Mouse (Mus musculus) hindbrain, embryonic 13.5 days (tissue): Measurements from ENCODE around the gene Naa16. TPM values are rescaled to one million over a fixed set of nuclear protein-coding genes. Genes with fewer than 3 reads are reported as not detected.

Experiments used
- ATAC-seq: fragments of 200-750 bp; cut with Nextera tagmentation; 2 replicates; pipeline ENCODE4 v1.8.0; 2017; ENCODE audit warnings: moderate TSS enrichment; ENCODE audit not compliant: low FRiP score
- H3K27ac ChIP-seq: fragments of 300-500 bp; sonication (generic); 2 replicates; pipeline ENCODE4 v1.5.1; 2015; ENCODE audit warnings: inconsistent platforms, mild to moderate bottlenecking, moderate library complexity
- H3K27me3 ChIP-seq: fragments of 300-500 bp; sonication (generic); 2 replicates; pipeline ENCODE4 v1.6.1; 2015; ENCODE audit warnings: mild to moderate bottlenecking, inconsistent platforms
- H3K36me3 ChIP-seq: fragments of 300-500 bp; sonication (generic); 2 replicates; pipeline ENCODE4 v1.6.1; 2015; ENCODE audit warnings: mild to moderate bottlenecking, inconsistent platforms
- H3K4me1 ChIP-seq: fragments of 300-500 bp; sonication (generic); replicated peaks from 2 replicates; pipeline ENCODE4 v1.6.1; 2015; ENCODE audit warnings: inconsistent platforms
- H3K4me2 ChIP-seq: fragments of 300-500 bp; sonication (generic); 2 replicates; pipeline ENCODE4 v1.6.1; 2015; ENCODE audit warnings: inconsistent platforms, mild to moderate bottlenecking, moderate library complexity
- H3K4me3 ChIP-seq: fragments of 300-500 bp; sonication (generic); 2 replicates; pipeline ENCODE4 v1.5.1; 2015; ENCODE audit warnings: mild to moderate bottlenecking, inconsistent platforms
- H3K9ac ChIP-seq: fragments of 300-500 bp; sonication (generic); 2 replicates; pipeline ENCODE4 v1.6.1; 2015; ENCODE audit warnings: mild to moderate bottlenecking, inconsistent platforms
- H3K9me3 ChIP-seq: fragments of 300-500 bp; sonication (generic); 2 replicates; pipeline ENCODE4 v1.6.1; 2016; ENCODE audit warnings: inconsistent platforms
- WGBS: fragments of 180-500 bp; shearing (Covaris S2); methylation state at CpG from one replicate; pipeline ENCODE4 v1.1.7; 2015; 5-methylcytosine and 5-hydroxymethylcytosine counted together
- polyA plus RNA-seq: library from polyadenylated mRNA; unstranded; fragments of >200 nt; fragmentation: Nextera tagmentation; extraction: Ambion mirVana; gene quantifications from 2 replicates; pipeline ENCODE4 v1.2.1, GENCODE M21; 2015

The Naa16 gene
- polyA plus RNA-seq, 1 experiment from 2014 or later = 22.9 TPM

GRCm38 (mm10) chr14:79304873-79305464, 85.6 kb downstream of the Naa16 start:
- Histone ChIP-seq H3K4me3 (no peak overlapping the region), H3K36me3 (no peaks in the 10 kb centered on the region), H3K9me3 (no peaks in the 10 kb centered on the region), H3K27ac (no peak overlapping the region), H3K27me3 (peaks cover 31% of the 10 kb centered on the region), H3K9ac (no peak overlapping the region), H3K4me2 (no peak overlapping the region), H3K4me1 (peaks cover 19% of the 10 kb centered on the region)
- ATAC-seq = no peak
- 88% methylated on average over 6 of the region's 6 CpGs for WGBS

DNA sequence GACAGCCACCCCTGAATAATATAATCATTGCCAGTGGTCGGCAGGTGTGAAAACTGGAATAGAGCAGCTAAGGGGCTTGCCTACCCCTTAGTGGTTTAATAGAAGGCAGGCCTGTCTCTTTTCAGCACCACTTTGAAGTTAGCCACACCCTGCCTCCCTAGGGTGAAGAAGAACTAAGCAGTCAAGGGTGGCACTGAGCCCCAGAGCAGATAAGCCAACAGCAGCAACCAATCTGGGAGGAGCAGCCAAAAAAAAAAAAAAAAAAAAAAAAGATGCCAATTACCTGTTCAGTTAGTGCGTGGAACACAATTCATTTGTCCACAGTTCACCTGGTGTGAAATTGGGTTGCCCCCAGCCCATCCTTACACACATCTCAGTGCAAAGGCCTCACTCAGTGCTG, 87.4 kb downstream of the Naa16 start:
- Histone ChIP-seq H3K9me3 (no peaks in the 10 kb centered on the region), H3K4me2 (no peak overlapping the region), H3K27ac (no peak overlapping the region), H3K4me3 (no peak overlapping the region), H3K27me3 (peaks cover 46% of the 10 kb centered on the region), H3K36me3 (no peaks in the 10 kb centered on the region), H3K4me1 (peaks cover 16% of the 10 kb centered on the region), H3K9ac (no peak overlapping the region)
- 84% methylated on average over 2 of the region's 2 CpGs for WGBS
- ATAC-seq = no peak

- peaks cover 46% of the 10 kb centered on the region for H3K27me3 ChIP-seq
- no peak within 1 kb of the TSS for H3K27ac ChIP-seq
- WGBS = under 1% methylated on average over 32 of the region's 34 CpGs
Measured at GRCm38 (mm10) chr14:79301466-79301875, 89.1 kb downstream of the Naa16 start, which contains the start of gene Rgcc. Gene Rgcc (minus strand): TSS chr14:79301645.

DNA sequence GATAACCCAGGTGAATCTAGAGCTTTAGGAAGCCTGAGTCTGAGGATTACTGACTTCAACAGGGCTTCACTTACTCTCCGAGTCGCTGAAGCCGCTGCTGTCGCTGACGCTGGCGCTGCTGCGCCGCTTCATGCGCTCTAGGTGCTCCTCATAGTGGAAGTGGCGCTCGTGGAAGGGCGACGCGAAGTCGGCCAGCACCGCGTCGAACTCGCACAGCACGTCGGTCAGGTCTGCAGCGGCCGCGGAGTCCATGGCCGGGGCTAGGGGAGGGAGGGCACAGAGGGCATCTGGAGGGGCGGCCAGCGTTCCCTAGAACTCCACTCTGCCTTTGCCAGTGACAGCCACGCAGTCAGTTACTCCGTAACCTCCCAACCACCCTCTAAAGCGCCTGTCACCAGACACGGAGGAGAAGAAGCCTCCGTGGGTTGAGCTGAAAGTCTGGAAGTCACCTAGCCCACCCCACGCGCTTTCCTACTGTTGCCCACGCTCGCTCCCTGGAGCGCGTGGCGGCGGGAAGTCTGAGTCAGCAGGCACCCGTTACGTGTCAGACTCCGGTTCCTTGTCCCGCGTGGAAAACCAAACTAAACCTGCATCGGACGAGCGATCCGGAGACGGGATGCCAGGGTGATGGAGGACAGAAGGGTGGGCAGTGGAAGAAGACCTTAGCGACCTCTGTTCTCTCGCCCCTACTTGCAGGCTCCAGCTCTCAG, 89.8 kb downstream of the Naa16 start:
- peak overlapping the region; percentile 58 for H3K4me3 ChIP-seq
- H3K27me3 ChIP-seq = peaks cover 46% of the 10 kb centered on the region
- H3K4me2 ChIP-seq = peak overlapping the region; percentile 99
- WGBS = 2% methylated on average over 52 of the region's 52 CpGs
- peak; percentile 46 for ATAC-seq
- peak overlapping the region; percentile 74 for H3K9ac ChIP-seq
- no peaks in the 10 kb centered on the region for H3K9me3 ChIP-seq
- H3K4me1 ChIP-seq = peaks cover 22% of the 10 kb centered on the region
- no peaks in the 10 kb centered on the region for H3K36me3 ChIP-seq
- H3K27ac ChIP-seq = no peak overlapping the region

More at GRCm38 (mm10) chr14:79301466-79301875, 89.1 kb downstream of the Naa16 start, which contains the start of gene Rgcc:
- peak; percentile 96 for ATAC-seq
- Histone ChIP-seq H3K4me3 (peak within 1 kb of the TSS; percentile 58), H3K9ac (peak within 1 kb of the TSS; percentile 74), H3K36me3 (no peaks in the 10 kb centered on the region), H3K4me2 (peak within 1 kb of the TSS; percentile 99), H3K9me3 (no peaks in the 10 kb centered on the region), H3K4me1 (peaks cover 17% of the 10 kb centered on the region)

GRCm38 (mm10) chr14:79299796-79300195, 90.8 kb downstream of the Naa16 start:
- ATAC-seq = no peak
- peak overlapping the region; percentile 58 for H3K4me3 ChIP-seq
- no peaks in the 10 kb centered on the region for H3K36me3 ChIP-seq
- H3K4me2 ChIP-seq = peak overlapping the region; percentile 99
- no peak overlapping the region for H3K27ac ChIP-seq
- H3K27me3 ChIP-seq = peaks cover 43% of the 10 kb centered on the region
- H3K9ac ChIP-seq = peak overlapping the region; percentile 74; the same call in 1 of the 2 replicates
- H3K4me1 ChIP-seq = peaks cover 26% of the 10 kb centered on the region
- 14% methylated on average over 6 of the region's 6 CpGs for WGBS
- no peaks in the 10 kb centered on the region for H3K9me3 ChIP-seq

DNA sequence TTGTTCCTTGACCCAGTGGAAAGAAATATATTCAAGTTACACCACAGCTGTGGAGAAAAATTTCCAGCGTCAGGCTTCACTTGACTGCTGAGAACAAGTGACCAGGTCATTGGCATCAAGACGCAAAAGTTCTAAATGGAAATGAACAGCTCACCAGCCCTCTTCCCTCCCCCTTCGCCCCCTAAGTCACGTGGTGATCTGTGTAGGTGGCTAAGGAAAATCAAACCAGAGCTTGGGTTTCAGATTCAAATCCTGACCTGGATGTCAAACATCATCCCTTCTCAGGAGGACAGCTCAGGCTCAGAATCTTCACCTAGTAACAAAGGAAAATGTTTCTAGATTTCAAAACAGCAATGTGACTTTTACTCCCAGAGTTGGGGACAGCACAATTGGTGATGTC, 91.3 kb downstream of the Naa16 start:
- Histone ChIP-seq H3K4me2 (peak overlapping the region; percentile 29; the same call in 1 of the 2 replicates), H3K4me3 (no peak overlapping the region), H3K4me1 (peaks cover 26% of the 10 kb centered on the region), H3K27ac (no peak overlapping the region), H3K9me3 (no peaks in the 10 kb centered on the region), H3K9ac (no peak overlapping the region), H3K27me3 (peaks cover 43% of the 10 kb centered on the region), H3K36me3 (no peaks in the 10 kb centered on the region)
- ATAC-seq = no peak
- 51% methylated on average over 4 of the region's 4 CpGs for whole genome bisulfite sequencing

GRCm38 (mm10) chr14:79298314-79298992, 92.1 kb downstream of the Naa16 start:
- Histone ChIP-seq H3K9me3 (no peaks in the 10 kb centered on the region), H3K4me3 (0 out of 2 replicates have a peak overlapping the region, but pooled peaks have one; percentile 4), H3K4me1 (peaks cover 31% of the 10 kb centered on the region), H3K27ac (no peak overlapping the region), H3K4me2 (peak overlapping the region; percentile 21; the same call in 1 of the 2 replicates), H3K36me3 (no peaks in the 10 kb centered on the region), H3K9ac (no peak overlapping the region), H3K27me3 (peaks cover 41% of the 10 kb centered on the region)
- WGBS = 73% methylated on average over 7 of the region's 7 CpGs
- no peak for ATAC-seq

DNA sequence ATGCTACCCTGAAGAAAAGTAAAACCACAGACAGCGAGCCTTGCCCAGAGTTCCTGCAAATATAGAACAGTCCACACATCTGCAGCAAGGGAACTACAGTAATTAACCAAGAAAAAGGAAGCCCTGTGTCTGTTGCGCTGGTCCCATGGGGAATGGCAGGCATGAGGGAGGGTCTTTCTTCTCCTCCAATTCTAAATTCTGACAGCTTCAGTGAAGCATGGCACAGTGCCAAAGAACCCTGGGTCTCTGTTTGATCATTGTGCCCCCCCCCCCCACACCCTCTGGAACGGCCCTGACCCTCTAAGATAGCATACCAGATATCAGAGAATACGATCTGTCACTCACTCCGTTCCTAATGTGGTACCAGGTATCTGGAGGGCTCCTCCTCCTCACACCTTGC, 93.7 kb downstream of the Naa16 start:
- no peak overlapping the region for H3K27ac ChIP-seq
- H3K9me3 ChIP-seq = no peaks in the 10 kb centered on the region
- 0 out of 2 replicates have a peak overlapping the region, but pooled peaks have one; percentile 6 for H3K4me2 ChIP-seq
- ATAC-seq = no peak
- H3K27me3 ChIP-seq = peaks cover 32% of the 10 kb centered on the region
- no peak overlapping the region for H3K4me3 ChIP-seq
- H3K36me3 ChIP-seq = no peaks in the 10 kb centered on the region
- WGBS = 27% methylated on average over 5 of the region's 5 CpGs
- no peak overlapping the region for H3K9ac ChIP-seq
- H3K4me1 ChIP-seq = peaks cover 38% of the 10 kb centered on the region

DNA sequence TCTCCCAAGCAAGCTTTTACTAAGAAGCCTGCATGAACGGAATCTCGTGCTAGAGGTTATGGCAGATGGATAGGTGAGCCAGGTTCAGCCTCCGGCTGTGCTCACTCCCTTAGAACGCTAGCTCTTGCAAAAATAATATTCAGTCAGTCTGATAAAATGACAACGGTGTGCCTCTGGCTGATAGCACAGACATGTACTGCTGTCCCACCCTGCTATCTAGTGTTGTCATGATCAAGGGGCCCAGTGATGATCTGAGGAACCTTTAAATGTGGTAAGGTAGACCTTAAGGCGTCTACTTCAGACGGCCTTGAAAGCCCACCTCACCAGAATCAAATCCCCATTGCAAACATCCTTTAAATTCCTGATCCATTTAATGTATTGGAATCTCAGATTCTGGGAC, 94.4 kb downstream of the Naa16 start:
- Histone ChIP-seq H3K9ac (no peak overlapping the region), H3K4me3 (no peak overlapping the region), H3K4me1 (peaks cover 38% of the 10 kb centered on the region), H3K36me3 (no peaks in the 10 kb centered on the region), H3K27ac (no peak overlapping the region), H3K4me2 (peak overlapping the region; percentile 8; the same call in 1 of the 2 replicates), H3K27me3 (peaks cover 32% of the 10 kb centered on the region), H3K9me3 (no peaks in the 10 kb centered on the region)
- WGBS = 81% methylated on average over 7 of the region's 7 CpGs
- no peak for ATAC-seq

GRCm38 (mm10) chr14:79295579-79295978, 95.0 kb downstream of the Naa16 start:
- 88% methylated on average over 9 of the region's 9 CpGs for WGBS
- H3K4me1 ChIP-seq = peaks cover 37% of the 10 kb centered on the region
- no peaks in the 10 kb centered on the region for H3K9me3 ChIP-seq

DNA sequence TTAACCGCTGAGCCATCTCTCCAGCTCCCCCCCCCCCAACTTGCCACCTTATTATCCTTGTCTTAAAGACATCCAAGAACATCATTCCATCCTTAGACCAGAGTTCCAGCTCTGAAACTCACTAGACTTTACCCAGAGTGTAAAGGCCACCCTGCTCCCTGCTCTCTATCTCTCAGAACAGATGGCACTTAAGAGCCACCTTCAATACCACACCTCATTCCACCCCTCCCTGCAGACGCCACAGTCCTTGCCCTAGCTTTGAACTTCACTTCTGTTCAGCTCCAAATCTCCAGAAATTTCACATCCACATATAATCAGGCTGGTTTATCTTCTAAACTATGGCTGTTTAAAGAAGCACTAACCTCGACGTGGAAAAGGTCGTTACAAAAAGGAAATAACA, 95.6 kb downstream of the Naa16 start:
- no peak overlapping the region for H3K27ac ChIP-seq
- H3K4me3 ChIP-seq = no peak overlapping the region
- H3K4me2 ChIP-seq = no peak overlapping the region
- 78% methylated on average over 5 of the region's 5 CpGs for WGBS
- no peaks in the 10 kb centered on the region for H3K9me3 ChIP-seq
- no peak for ATAC-seq
- H3K27me3 ChIP-seq = peaks cover 21% of the 10 kb centered on the region
- no peaks in the 10 kb centered on the region for H3K36me3 ChIP-seq
- H3K4me1 ChIP-seq = peaks cover 39% of the 10 kb centered on the region
- H3K9ac ChIP-seq = no peak overlapping the region

More at GRCm38 (mm10) chr14:79295579-79295978, 95.0 kb downstream of the Naa16 start:
- no peak overlapping the region for H3K4me3 ChIP-seq
- H3K27me3 ChIP-seq = peaks cover 26% of the 10 kb centered on the region
- ATAC-seq = no peak
- no peak overlapping the region for H3K27ac ChIP-seq
- no peak overlapping the region for H3K9ac ChIP-seq
- H3K4me2 ChIP-seq = no peak overlapping the region
- H3K36me3 ChIP-seq = no peaks in the 10 kb centered on the region

DNA sequence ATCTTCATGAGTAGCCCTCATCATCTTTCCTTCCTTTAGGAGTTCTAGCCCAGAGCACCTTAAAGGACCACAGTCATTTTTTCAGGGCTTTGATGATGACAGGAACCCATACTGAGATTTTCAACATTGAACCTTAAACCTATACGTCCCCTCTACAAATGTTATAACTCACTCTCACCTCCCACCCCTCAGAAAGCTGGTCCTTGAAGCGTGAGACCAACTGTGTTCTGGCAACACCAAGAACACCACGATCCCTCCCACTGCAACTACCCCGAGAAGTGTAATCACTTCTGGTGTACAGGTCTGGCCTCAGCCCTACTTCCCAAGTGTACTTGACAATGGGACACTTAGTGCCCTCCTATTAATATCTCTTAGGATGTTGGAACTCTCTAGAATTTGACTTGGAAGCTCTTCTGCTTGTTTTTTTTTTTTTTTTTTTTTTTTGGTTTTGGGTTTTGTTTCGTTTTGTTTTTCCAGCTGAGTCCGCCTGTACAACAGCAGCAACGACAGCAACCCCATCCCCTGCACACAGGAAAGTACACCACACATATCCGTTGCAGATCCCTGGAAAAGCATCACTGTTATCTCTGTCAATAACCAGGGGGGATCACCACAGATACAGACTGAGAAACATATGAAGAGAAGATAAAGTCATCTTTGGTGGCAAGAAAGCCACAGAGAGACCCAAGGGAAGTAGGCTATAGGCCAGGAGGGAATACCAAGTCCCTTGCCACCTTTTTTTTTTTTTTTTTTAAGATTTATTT, 96.3 kb downstream of the Naa16 start:
- H3K4me2 ChIP-seq = no peak overlapping the region
- WGBS = 87% methylated on average over 8 of the region's 8 CpGs
- ATAC-seq = no peak

More for the DNA sequence above, 96.3 kb downstream of the Naa16 start:
- H3K4me3 ChIP-seq = no peak overlapping the region
- H3K27ac ChIP-seq = no peak overlapping the region
- no peaks in the 10 kb centered on the region for H3K9me3 ChIP-seq
- H3K27me3 ChIP-seq = peaks cover 16% of the 10 kb centered on the region
- peaks cover 37% of the 10 kb centered on the region for H3K4me1 ChIP-seq
- no peak overlapping the region for H3K9ac ChIP-seq
- H3K36me3 ChIP-seq = no peaks in the 10 kb centered on the region
